Mouse (Mus musculus): ENCODE data around the gene Resp18. TPM values are rescaled to one million over a fixed set of nuclear protein-coding genes. Genes with fewer than 3 reads are reported as not detected.
A peak's percentile ranks its signal among the peaks of the same experiment; 100 is the strongest.

Gene Resp18
- polyA plus RNA-seq, 1 experiment = 162 TPM

- no peak overlapping the region for H3K4me3 ChIP-seq (ENCODE audit: insufficient read depth, low read length)
- TF ChIP-seq CTCF (IDR thresholded peaks at IDR 0.05; ENCODE audit: extremely low read depth, insufficient read depth, low read length) (no peak), POLR2A (IDR thresholded peaks at IDR 0.05; ENCODE audit: extremely low read depth, insufficient read depth, low read length) (peak; percentile 60)
- H3K27ac ChIP-seq (ENCODE audit: insufficient read depth, low read length) = no peak overlapping the region; the same call in 1 of the 2 replicates
- peaks cover 1% of the 10 kb centered on the region; the same call in 1 of the 2 replicates for H3K4me1 ChIP-seq (ENCODE audit: control insufficient read depth, insufficient read depth, low read length)
Observed at GRCm38 (mm10) chr1:75283017-75283416, 4.8 kb upstream of the Resp18 start.

GRCm38 (mm10) chr1:75277195-75278188, 723 bp downstream of the Resp18 start:
- TF ChIP-seq CTCF (IDR thresholded peaks at IDR 0.05; ENCODE audit: extremely low read depth, insufficient read depth, low read length) (no peak), POLR2A (IDR thresholded peaks at IDR 0.05; ENCODE audit: extremely low read depth, insufficient read depth, low read length) (peak; percentile 36; the same call in 1 of the 2 replicates)
- H3K4me3 ChIP-seq (ENCODE audit: insufficient read depth, low read length) = peak overlapping the region; percentile 39
- no peaks in the 10 kb centered on the region for H3K4me1 ChIP-seq (ENCODE audit: control insufficient read depth, insufficient read depth, low read length)
- H3K27ac ChIP-seq (ENCODE audit: insufficient read depth, low read length) = no peak overlapping the region

GRCm38 (mm10) chr1:75264091-75264880, 13.9 kb downstream of the Resp18 start, which contains the start of gene Ptprn:
Gene Ptprn, minus strand, starts transcription at chr1:75264502.
- peaks cover 4% of the 10 kb centered on the region; the same call in 1 of the 2 replicates for H3K4me1 ChIP-seq (ENCODE audit: control insufficient read depth, insufficient read depth, low read length)
- peak within 1 kb of the TSS; percentile 89 for H3K4me3 ChIP-seq (ENCODE audit: insufficient read depth, low read length)
- TF ChIP-seq POLR2A (IDR thresholded peaks at IDR 0.05; ENCODE audit: extremely low read depth, insufficient read depth, low read length) = no peak; the same call in 1 of the 2 replicates
- no peak for TF ChIP-seq CTCF (IDR thresholded peaks at IDR 0.05; ENCODE audit: extremely low read depth, insufficient read depth, low read length)
- peak within 1 kb of the TSS; percentile 65 for H3K27ac ChIP-seq (ENCODE audit: insufficient read depth, low read length)

- Histone ChIP-seq H3K4me1 (ENCODE audit: control insufficient read depth, insufficient read depth, low read length) (peaks cover 4% of the 10 kb centered on the region; the same call in 1 of the 2 replicates), H3K27ac (ENCODE audit: insufficient read depth, low read length) (peak overlapping the region; percentile 65), H3K4me3 (ENCODE audit: insufficient read depth, low read length) (peak overlapping the region; percentile 89)
- TF ChIP-seq POLR2A (IDR thresholded peaks at IDR 0.05; ENCODE audit: extremely low read depth, insufficient read depth, low read length) (peak; percentile 40), CTCF (IDR thresholded peaks at IDR 0.05; ENCODE audit: extremely low read depth, insufficient read depth, low read length) (no peak)
Observed at GRCm38 (mm10) chr1:75262969-75263951, 15.0 kb downstream of the Resp18 start.

- Histone ChIP-seq H3K27ac (ENCODE audit: insufficient read depth, low read length) (no peak overlapping the region), H3K4me3 (ENCODE audit: insufficient read depth, low read length) (no peak overlapping the region), H3K4me1 (ENCODE audit: control insufficient read depth, insufficient read depth, low read length) (peaks cover 4% of the 10 kb centered on the region; the same call in 1 of the 2 replicates)
- TF ChIP-seq POLR2A (IDR thresholded peaks at IDR 0.05; ENCODE audit: extremely low read depth, insufficient read depth, low read length) (no peak), CTCF (IDR thresholded peaks at IDR 0.05; ENCODE audit: extremely low read depth, insufficient read depth, low read length) (no peak)
Observed at GRCm38 (mm10) chr1:75261278-75261677, 16.9 kb downstream of the Resp18 start.

GRCm38 (mm10) chr1:75255516-75256046, 22.6 kb downstream of the Resp18 start:
- Histone ChIP-seq H3K27ac (ENCODE audit: insufficient read depth, low read length) (no peak overlapping the region), H3K4me3 (ENCODE audit: insufficient read depth, low read length) (no peak overlapping the region), H3K4me1 (ENCODE audit: control insufficient read depth, insufficient read depth, low read length) (peaks cover 4% of the 10 kb centered on the region; the same call in 1 of the 2 replicates)
- no peak for TF ChIP-seq POLR2A (IDR thresholded peaks at IDR 0.05; ENCODE audit: extremely low read depth, insufficient read depth, low read length)
- no peak for TF ChIP-seq CTCF (IDR thresholded peaks at IDR 0.05; ENCODE audit: extremely low read depth, insufficient read depth, low read length)

GRCm38 (mm10) chr1:75254625-75255013, 23.6 kb downstream of the Resp18 start:
- Histone ChIP-seq H3K27ac (ENCODE audit: insufficient read depth, low read length) (no peak overlapping the region), H3K4me1 (ENCODE audit: control insufficient read depth, insufficient read depth, low read length) (peaks cover 4% of the 10 kb centered on the region; the same call in 1 of the 2 replicates), H3K4me3 (ENCODE audit: insufficient read depth, low read length) (no peak overlapping the region)
- no peak for TF ChIP-seq CTCF (IDR thresholded peaks at IDR 0.05; ENCODE audit: extremely low read depth, insufficient read depth, low read length)
- no peak for TF ChIP-seq POLR2A (IDR thresholded peaks at IDR 0.05; ENCODE audit: extremely low read depth, insufficient read depth, low read length)
